Mouse (Mus musculus): Measurements from ENCODE around the gene Gm21834. TPM values are rescaled to one million over a fixed set of nuclear protein-coding genes. Genes with fewer than 3 reads are reported as not detected.

The Gm21834 gene
- not detected for total RNA-seq (2021)
- not detected in 2 replicates for polyA plus RNA-seq (2012; rRNA removed)
- long read RNA-seq, result 0 reads

GRCm38 (mm10) chr17:57742119-57742518 lies at the start of gene Gm21834:
Gm21834 (minus strand) TSS chr17:57742219.
- H3K27ac ChIP-seq, result no peak within 1 kb of the TSS
- intact Hi-C loops (cut with DNase I), result no loop called here
- 60% methylated on average over 5 of the region's 5 CpGs for WGBS
- H3K79me2 ChIP-seq (replicated peaks; ENCODE audit: control insufficient read depth, insufficient read depth, low read length), result no peaks in the 10 kb centered on the region
- DNase-seq, result no peak
- H3K9ac ChIP-seq (ENCODE audit: low read depth, low read length), result no peak within 1 kb of the TSS
- H3K4me1 ChIP-seq (ENCODE audit: control insufficient read depth, insufficient read depth, low read length), result no peaks in the 10 kb centered on the region
- no peaks in the 10 kb centered on the region for H3K27me3 ChIP-seq (ENCODE audit: control insufficient read depth, insufficient read depth, low read length)
- no peak for TF ChIP-seq CTCF (IDR thresholded peaks at IDR 0.05)
- no peak for TF ChIP-seq POLR2A (IDR thresholded peaks at IDR 0.05; ENCODE audit: insufficient read depth, low read depth, low read length)
- no peak for TF ChIP-seq EP300 (IDR thresholded peaks at IDR 0.05; ENCODE audit: insufficient read depth, low read depth, low read length)
- H3K4me3 ChIP-seq, result no peak within 1 kb of the TSS
- no peaks in the 10 kb centered on the region for H3K36me3 ChIP-seq (ENCODE audit: control insufficient read depth, insufficient read depth, low read length)

- H3K27me3 ChIP-seq (ENCODE audit: control insufficient read depth, insufficient read depth, low read length), result no peaks in the 10 kb centered on the region
- no peaks in the 10 kb centered on the region for H3K79me2 ChIP-seq (replicated peaks; ENCODE audit: control insufficient read depth, insufficient read depth, low read length)
- no peaks in the 10 kb centered on the region for H3K4me1 ChIP-seq (ENCODE audit: control insufficient read depth, insufficient read depth, low read length)
- no peak overlapping the region for H3K27ac ChIP-seq
- no peak for DNase-seq
- H3K9ac ChIP-seq (ENCODE audit: low read depth, low read length), result no peak overlapping the region
- H3K4me3 ChIP-seq, result no peak overlapping the region
- no peaks in the 10 kb centered on the region for H3K36me3 ChIP-seq (ENCODE audit: control insufficient read depth, insufficient read depth, low read length)
- intact Hi-C loops (cut with DNase I), result no loop called here
- no peak for TF ChIP-seq EP300 (IDR thresholded peaks at IDR 0.05; ENCODE audit: insufficient read depth, low read depth, low read length)
- no peak for TF ChIP-seq CTCF (IDR thresholded peaks at IDR 0.05)
- no peak for TF ChIP-seq POLR2A (IDR thresholded peaks at IDR 0.05; ENCODE audit: insufficient read depth, low read depth, low read length)
- WGBS, result 85% methylated on average over 1 of the region's 1 CpGs
Measured at GRCm38 (mm10) chr17:57788161-57788799, 46.3 kb upstream of the Gm21834 start.

DNA sequence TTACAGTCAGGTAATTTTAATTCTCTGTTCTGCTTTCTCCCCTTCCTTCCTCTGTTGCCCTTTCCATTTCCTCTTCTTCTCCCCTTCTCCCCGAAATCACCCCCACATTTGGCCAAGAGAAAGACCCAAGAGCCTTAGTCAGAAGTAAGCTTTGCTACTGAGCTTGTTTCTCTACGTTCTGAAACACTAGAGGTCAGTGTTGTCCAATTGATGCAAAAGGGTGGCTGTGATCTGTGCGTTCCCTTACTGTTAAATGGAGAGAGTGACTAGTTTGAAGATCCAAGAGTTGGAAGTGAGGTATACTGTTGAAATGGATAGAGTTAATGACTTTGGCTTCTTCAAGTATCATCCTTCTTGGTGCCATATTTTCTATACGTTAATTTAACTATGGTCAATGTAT lies 28.9 kb upstream of the Gm21834 start:
- intact Hi-C loops (cut with DNase I), result no loop called here
- no peak overlapping the region for H3K27ac ChIP-seq
- no peak for DNase-seq
- H3K27me3 ChIP-seq (ENCODE audit: control insufficient read depth, insufficient read depth, low read length), result no peaks in the 10 kb centered on the region
- H3K79me2 ChIP-seq (replicated peaks; ENCODE audit: control insufficient read depth, insufficient read depth, low read length), result no peaks in the 10 kb centered on the region
- H3K9ac ChIP-seq (ENCODE audit: low read depth, low read length), result no peak overlapping the region
- 0 out of 2 replicates have a peak, but pooled peaks have one; percentile 6 for TF ChIP-seq CTCF (IDR thresholded peaks at IDR 0.05)
- no peak for TF ChIP-seq POLR2A (IDR thresholded peaks at IDR 0.05; ENCODE audit: insufficient read depth, low read depth, low read length)
- TF ChIP-seq EP300 (IDR thresholded peaks at IDR 0.05; ENCODE audit: insufficient read depth, low read depth, low read length), result no peak
- H3K4me1 ChIP-seq (ENCODE audit: control insufficient read depth, insufficient read depth, low read length), result no peaks in the 10 kb centered on the region
- H3K36me3 ChIP-seq (ENCODE audit: control insufficient read depth, insufficient read depth, low read length), result no peaks in the 10 kb centered on the region
- 15% methylated on average over 4 of the region's 4 CpGs for WGBS
- no peak overlapping the region for H3K4me3 ChIP-seq

GRCm38 (mm10) chr17:57768622-57769610 lies 26.9 kb upstream of the Gm21834 start, which contains the start of gene Cntnap5c:
Cntnap5c (plus strand) TSS chr17:57769570.
- WGBS, result 23% methylated on average over 26 of the region's 26 CpGs
- Histone ChIP-seq H3K9ac (ENCODE audit: low read depth, low read length) (no peak within 1 kb of the TSS), H3K27ac (no peak within 1 kb of the TSS), H3K4me1 (ENCODE audit: control insufficient read depth, insufficient read depth, low read length) (no peaks in the 10 kb centered on the region), H3K79me2 (replicated peaks; ENCODE audit: control insufficient read depth, insufficient read depth, low read length) (no peaks in the 10 kb centered on the region), H3K36me3 (ENCODE audit: control insufficient read depth, insufficient read depth, low read length) (no peaks in the 10 kb centered on the region), H3K27me3 (ENCODE audit: control insufficient read depth, insufficient read depth, low read length) (no peaks in the 10 kb centered on the region), H3K4me3 (no peak within 1 kb of the TSS)
- intact Hi-C loops (cut with DNase I), result no loop called here
- TF ChIP-seq CTCF (IDR thresholded peaks at IDR 0.05), result no peak
- TF ChIP-seq POLR2A (IDR thresholded peaks at IDR 0.05; ENCODE audit: insufficient read depth, low read depth, low read length), result no peak
- TF ChIP-seq EP300 (IDR thresholded peaks at IDR 0.05; ENCODE audit: insufficient read depth, low read depth, low read length), result no peak
- no peak for DNase-seq

GRCm38 (mm10) chr17:57767306-57767705 lies 25.3 kb upstream of the Gm21834 start:
- Histone ChIP-seq H3K4me1 (ENCODE audit: control insufficient read depth, insufficient read depth, low read length) (no peaks in the 10 kb centered on the region), H3K9ac (ENCODE audit: low read depth, low read length) (no peak overlapping the region), H3K27ac (no peak overlapping the region), H3K27me3 (ENCODE audit: control insufficient read depth, insufficient read depth, low read length) (no peaks in the 10 kb centered on the region), H3K36me3 (ENCODE audit: control insufficient read depth, insufficient read depth, low read length) (no peaks in the 10 kb centered on the region), H3K4me3 (no peak overlapping the region), H3K79me2 (replicated peaks; ENCODE audit: control insufficient read depth, insufficient read depth, low read length) (no peaks in the 10 kb centered on the region)
- intact Hi-C loops (cut with DNase I), result no loop called here
- TF ChIP-seq POLR2A (IDR thresholded peaks at IDR 0.05; ENCODE audit: insufficient read depth, low read depth, low read length) (no peak), EP300 (IDR thresholded peaks at IDR 0.05; ENCODE audit: insufficient read depth, low read depth, low read length) (no peak), CTCF (IDR thresholded peaks at IDR 0.05) (no peak)
- DNase-seq, result no peak

All from heart, adult 2 months (tissue).